Mouse (Mus musculus) erythroblast, embryonic 14.5 days (primary cell): ENCODE data around the gene Slit2. TPM values are rescaled to one million over a fixed set of nuclear protein-coding genes. Genes with fewer than 3 reads are reported as not detected.
"Not testable (repeated sequence)": the region's sequence is repeated elsewhere in the genome, so short reads cannot be mapped to it uniquely, and the experiment has no call there.

Source experiments
- H3K27me3 ChIP-seq: 2 replicates; pipeline ENCODE4 v1.6.1; 2012; ENCODE audit warnings: inconsistent platforms; ENCODE audit not compliant: control insufficient read depth
- H3K36me3 ChIP-seq: 2 replicates; pipeline ENCODE4 v1.6.1; 2012; ENCODE audit warnings: mild to moderate bottlenecking, inconsistent platforms; ENCODE audit not compliant: control insufficient read depth
- H3K4me1 ChIP-seq: 2 replicates; pipeline ENCODE4 v1.6.1; 2012; ENCODE audit warnings: inconsistent platforms; ENCODE audit not compliant: control insufficient read depth
- H3K4me3 ChIP-seq: replicated peaks from 2 replicates; pipeline ENCODE3; 2012; ENCODE audit warnings: moderate library complexity, mild to moderate bottlenecking, inconsistent platforms
- H3K9me3 ChIP-seq: 2 replicates; pipeline ENCODE4 v1.6.1; 2012; ENCODE audit warnings: low read length, inconsistent platforms, mixed read lengths; ENCODE audit not compliant: control insufficient read depth
- GATA1 ChIP-seq: IDR thresholded peaks from 2 replicates; pipeline ENCODE4 v1.6.1; 2012; ENCODE audit warnings: low read length, inconsistent platforms, mixed read lengths
- TAL1 ChIP-seq: IDR thresholded peaks from 3 replicates; pipeline ENCODE4 v1.6.1; 2012; ENCODE audit warnings: low read length, inconsistent platforms, mixed read lengths
- polyA plus RNA-seq: library from polyadenylated mRNA; stranded (reverse); fragments of >175 nt; gene quantifications from 2 replicates; pipeline ENCODE4 v1.2.3, GENCODE M21; 2012

Slit2 gene
- polyA plus RNA-seq, 1 experiment = 0.01 TPM

DNA sequence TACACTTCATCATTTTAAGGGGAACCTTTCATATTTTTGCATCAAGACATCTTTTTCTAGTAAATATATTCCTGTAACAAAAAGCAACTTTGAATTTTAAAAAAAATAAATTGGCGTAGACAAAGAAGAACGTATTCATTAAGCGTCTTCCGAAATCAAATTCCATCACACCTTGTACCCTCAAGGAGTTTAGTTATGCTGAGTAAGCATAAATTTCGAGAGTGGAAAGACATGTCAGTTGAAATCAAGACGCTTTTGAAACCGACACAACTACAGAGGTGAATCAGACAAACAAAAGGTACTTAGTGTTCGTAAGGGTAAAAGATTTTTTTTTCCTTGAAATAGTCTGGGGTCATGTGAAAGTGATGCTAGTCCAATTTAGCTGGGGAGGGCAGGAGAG lies 201.4 kb downstream of the Slit2 start:
- H3K36me3 ChIP-seq = no peaks in the 10 kb centered on the region
- H3K4me1 ChIP-seq = no peaks in the 10 kb centered on the region
- H3K27me3 ChIP-seq = no peaks in the 10 kb centered on the region
- no peak overlapping the region for H3K4me3 ChIP-seq
- H3K9me3 ChIP-seq = no peaks in the 10 kb centered on the region
- TF ChIP-seq GATA1 (no peak), TAL1 (no peak)

GRCm38 (mm10) chr5:48187819-48188218 lies 204.9 kb downstream of the Slit2 start:
- Histone ChIP-seq H3K27me3 (no peaks in the 10 kb centered on the region), H3K4me3 (no peak overlapping the region), H3K4me1 (no peaks in the 10 kb centered on the region), H3K9me3 (no peaks in the 10 kb centered on the region), H3K36me3 (no peaks in the 10 kb centered on the region)
- no peak for TF ChIP-seq TAL1
- TF ChIP-seq GATA1 = no peak

GRCm38 (mm10) chr5:48199380-48199779 lies 216.4 kb downstream of the Slit2 start:
- H3K27me3 ChIP-seq = no peaks in the 10 kb centered on the region
- H3K4me1 ChIP-seq = no peaks in the 10 kb centered on the region
- H3K4me3 ChIP-seq = no peak overlapping the region
- no peaks in the 10 kb centered on the region for H3K36me3 ChIP-seq
- no peaks in the 10 kb centered on the region for H3K9me3 ChIP-seq
- TF ChIP-seq TAL1 = no peak
- TF ChIP-seq GATA1 = no peak

GRCm38 (mm10) chr5:48215248-48215647 lies 232.3 kb downstream of the Slit2 start:
- Histone ChIP-seq H3K4me3 (no peak overlapping the region), H3K9me3 (no peaks in the 10 kb centered on the region), H3K36me3 (no peaks in the 10 kb centered on the region), H3K27me3 (no peaks in the 10 kb centered on the region), H3K4me1 (no peaks in the 10 kb centered on the region)
- TF ChIP-seq GATA1 = no peak
- no peak for TF ChIP-seq TAL1

DNA sequence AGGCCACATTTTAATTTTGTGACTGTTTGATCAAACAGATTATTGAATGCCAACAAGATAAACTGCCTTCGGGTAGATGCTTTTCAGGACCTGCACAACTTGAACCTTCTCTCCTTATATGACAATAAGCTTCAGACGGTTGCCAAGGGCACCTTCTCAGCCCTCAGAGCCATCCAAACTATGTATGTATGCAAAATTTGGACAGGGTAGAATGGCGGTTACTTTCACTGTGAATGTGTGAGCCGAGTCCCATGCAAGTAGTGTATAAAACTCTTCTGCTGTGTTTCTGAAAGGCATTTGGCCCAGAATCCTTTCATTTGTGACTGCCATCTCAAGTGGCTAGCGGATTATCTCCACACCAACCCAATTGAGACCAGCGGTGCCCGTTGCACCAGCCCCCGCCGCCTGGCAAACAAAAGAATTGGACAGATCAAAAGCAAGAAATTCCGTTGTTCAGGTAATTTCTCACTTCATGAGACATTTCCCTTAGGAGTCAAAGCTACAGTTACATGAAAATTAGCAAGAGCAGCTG lies 236.8 kb downstream of the Slit2 start:
- Histone ChIP-seq H3K4me1 (no peaks in the 10 kb centered on the region), H3K4me3 (no peak overlapping the region), H3K9me3 (no peaks in the 10 kb centered on the region), H3K36me3 (no peaks in the 10 kb centered on the region), H3K27me3 (no peaks in the 10 kb centered on the region)
- TF ChIP-seq TAL1 = no peak
- TF ChIP-seq GATA1 = no peak

GRCm38 (mm10) chr5:48225500-48225899 lies 242.6 kb downstream of the Slit2 start:
- Histone ChIP-seq H3K4me3 (no peak overlapping the region), H3K36me3 (no peaks in the 10 kb centered on the region), H3K9me3 (no peaks in the 10 kb centered on the region), H3K4me1 (no peaks in the 10 kb centered on the region), H3K27me3 (no peaks in the 10 kb centered on the region)
- TF ChIP-seq TAL1 (no peak), GATA1 (no peak)

- Histone ChIP-seq H3K4me3 (no peak overlapping the region), H3K36me3 (no peaks in the 10 kb centered on the region), H3K9me3 (no peaks in the 10 kb centered on the region), H3K27me3 (no peaks in the 10 kb centered on the region), H3K4me1 (no peaks in the 10 kb centered on the region)
- no peak for TF ChIP-seq GATA1
- no peak for TF ChIP-seq TAL1
Measured at GRCm38 (mm10) chr5:48230430-48231080, 247.6 kb downstream of the Slit2 start.

GRCm38 (mm10) chr5:48234728-48235127 lies 251.8 kb downstream of the Slit2 start:
- Histone ChIP-seq H3K9me3 (no peaks in the 10 kb centered on the region), H3K27me3 (no peaks in the 10 kb centered on the region), H3K4me3 (no peak overlapping the region), H3K36me3 (no peaks in the 10 kb centered on the region), H3K4me1 (no peaks in the 10 kb centered on the region)
- TF ChIP-seq TAL1 (no peak), GATA1 (no peak)

- H3K4me3 ChIP-seq = no peak overlapping the region
- H3K27me3 ChIP-seq = no peaks in the 10 kb centered on the region
- H3K9me3 ChIP-seq = no peaks in the 10 kb centered on the region
- TF ChIP-seq GATA1 (no peak), TAL1 (no peak)
- no peaks in the 10 kb centered on the region for H3K36me3 ChIP-seq
- no peaks in the 10 kb centered on the region for H3K4me1 ChIP-seq
Measured at GRCm38 (mm10) chr5:48235270-48235669, 252.3 kb downstream of the Slit2 start.

DNA sequence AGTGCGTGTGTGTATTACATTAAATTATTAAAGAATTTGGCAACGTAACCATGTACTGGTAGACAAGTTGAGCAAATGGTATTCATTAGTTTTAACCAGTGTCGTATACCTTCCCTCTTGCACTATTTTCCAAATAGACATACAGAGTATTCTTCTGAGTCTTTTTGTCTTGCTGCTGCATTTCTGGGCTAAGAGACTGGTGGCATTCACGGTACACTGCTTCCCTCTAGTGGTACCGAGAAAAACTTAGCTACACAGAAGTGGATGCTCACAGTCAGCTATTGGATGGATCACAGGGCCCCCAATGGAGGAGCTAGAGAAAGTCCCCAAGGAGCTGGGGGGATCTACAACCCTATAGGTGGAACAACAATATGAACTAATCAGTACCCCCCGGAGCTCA lies 257.8 kb downstream of the Slit2 start:
- not testable (repeated sequence) for H3K4me3 ChIP-seq, H3K36me3 ChIP-seq, H3K4me1 ChIP-seq, H3K9me3 ChIP-seq, H3K27me3 ChIP-seq
